Mouse (Mus musculus): ENCODE data around the gene Gm49325. TPM values are rescaled to one million over a fixed set of nuclear protein-coding genes. Genes with fewer than 3 reads are reported as not detected.

Gene Gm49325
- polyA plus RNA-seq, 1 experiment, result not detected

DNA sequence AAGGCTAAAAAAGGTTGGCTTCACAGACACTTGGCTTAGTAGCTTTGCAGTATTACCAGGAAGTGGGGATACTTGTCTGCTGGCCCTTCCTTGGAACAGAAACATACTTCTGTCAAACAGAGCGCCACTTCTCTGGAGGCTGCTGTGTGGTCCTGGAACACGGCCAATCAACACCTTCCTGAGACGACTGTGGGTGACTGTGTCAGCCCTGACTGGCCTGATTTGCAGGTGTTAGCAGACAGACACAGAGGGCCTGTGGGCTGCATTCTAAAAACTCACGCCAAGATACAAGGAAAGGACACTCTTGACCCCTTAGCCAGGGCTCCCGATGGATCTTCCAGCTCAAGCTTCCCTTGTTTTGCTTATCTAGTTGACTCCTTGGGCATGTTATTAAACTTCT lies 1.0 kb upstream of the Gm49325 start:
- 35% methylated on average over 5 of the region's 5 CpGs for WGBS
- H3K4me3 ChIP-seq (ENCODE audit: low read depth, low read length), result no peak overlapping the region
- no peaks in the 10 kb centered on the region for H3K27me3 ChIP-seq (ENCODE audit: control insufficient read depth, insufficient read depth, low read length)
- peaks cover 7% of the 10 kb centered on the region; the same call in 1 of the 2 replicates for H3K4me1 ChIP-seq (ENCODE audit: control insufficient read depth, insufficient read depth, insufficient read length, low read length)
- H3K36me3 ChIP-seq (ENCODE audit: control insufficient read depth, insufficient read depth, low read length), result peaks cover 4% of the 10 kb centered on the region; the same call in 1 of the 2 replicates
- TF ChIP-seq CTCF (IDR thresholded peaks at IDR 0.05; ENCODE audit: extremely low read depth, insufficient read length, insufficient replicate concordance, low read depth, low read length) (no peak), POLR2A (IDR thresholded peaks at IDR 0.05; ENCODE audit: low read depth, low read length) (no peak)
- H3K27ac ChIP-seq (ENCODE audit: insufficient read depth, low read depth, low read length), result no peak overlapping the region; the same call in 1 of the 2 replicates

- Histone ChIP-seq H3K27me3 (ENCODE audit: control insufficient read depth, insufficient read depth, low read length) (no peaks in the 10 kb centered on the region), H3K36me3 (ENCODE audit: control insufficient read depth, insufficient read depth, low read length) (peaks cover 8% of the 10 kb centered on the region; the same call in 1 of the 2 replicates), H3K4me3 (ENCODE audit: low read depth, low read length) (no peak overlapping the region), H3K27ac (ENCODE audit: insufficient read depth, low read depth, low read length) (peak overlapping the region; percentile 87), H3K4me1 (ENCODE audit: control insufficient read depth, insufficient read depth, insufficient read length, low read length) (peaks cover 7% of the 10 kb centered on the region; the same call in 1 of the 2 replicates)
- TF ChIP-seq POLR2A (IDR thresholded peaks at IDR 0.05; ENCODE audit: low read depth, low read length) (no peak), CTCF (IDR thresholded peaks at IDR 0.05; ENCODE audit: extremely low read depth, insufficient read length, insufficient replicate concordance, low read depth, low read length) (peak; percentile 34; the same call in 1 of the 2 replicates)
- 14% methylated on average over 1 of the region's 1 CpGs for WGBS
These were observed 629 bp upstream of the Gm49325 start for GRCm38 (mm10) chr10:77605368-77605767.

DNA sequence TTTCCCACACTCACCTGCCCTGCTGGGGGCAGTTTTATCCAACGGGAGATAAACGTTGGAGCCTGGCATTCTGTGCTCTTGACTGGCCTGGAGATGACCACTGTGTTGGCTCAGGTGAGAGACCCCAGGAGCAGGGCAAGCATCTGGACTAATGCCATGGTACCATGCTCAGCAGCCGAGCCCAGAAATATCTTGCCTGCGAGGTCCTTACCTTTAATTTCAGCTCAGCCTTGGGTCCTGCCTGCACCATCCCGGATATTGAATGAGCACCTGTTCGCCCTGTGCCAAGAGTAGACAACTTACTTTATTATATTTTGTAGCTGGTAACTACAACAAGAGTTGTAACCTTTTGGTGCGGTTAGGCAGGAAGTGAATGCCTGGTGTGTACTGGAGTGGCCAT lies 858 bp downstream of the Gm49325 start:
- TF ChIP-seq POLR2A (IDR thresholded peaks at IDR 0.05; ENCODE audit: low read depth, low read length) (no peak), CTCF (IDR thresholded peaks at IDR 0.05; ENCODE audit: extremely low read depth, insufficient read length, insufficient replicate concordance, low read depth, low read length) (no peak)
- Histone ChIP-seq H3K36me3 (ENCODE audit: control insufficient read depth, insufficient read depth, low read length) (peaks cover 20% of the 10 kb centered on the region), H3K27ac (ENCODE audit: insufficient read depth, low read depth, low read length) (peak overlapping the region; percentile 82), H3K4me1 (ENCODE audit: control insufficient read depth, insufficient read depth, insufficient read length, low read length) (peaks cover 7% of the 10 kb centered on the region; the same call in 1 of the 2 replicates), H3K27me3 (ENCODE audit: control insufficient read depth, insufficient read depth, low read length) (no peaks in the 10 kb centered on the region), H3K4me3 (ENCODE audit: low read depth, low read length) (peak overlapping the region; percentile 83)
- WGBS, result 4% methylated on average over 7 of the region's 7 CpGs

DNA sequence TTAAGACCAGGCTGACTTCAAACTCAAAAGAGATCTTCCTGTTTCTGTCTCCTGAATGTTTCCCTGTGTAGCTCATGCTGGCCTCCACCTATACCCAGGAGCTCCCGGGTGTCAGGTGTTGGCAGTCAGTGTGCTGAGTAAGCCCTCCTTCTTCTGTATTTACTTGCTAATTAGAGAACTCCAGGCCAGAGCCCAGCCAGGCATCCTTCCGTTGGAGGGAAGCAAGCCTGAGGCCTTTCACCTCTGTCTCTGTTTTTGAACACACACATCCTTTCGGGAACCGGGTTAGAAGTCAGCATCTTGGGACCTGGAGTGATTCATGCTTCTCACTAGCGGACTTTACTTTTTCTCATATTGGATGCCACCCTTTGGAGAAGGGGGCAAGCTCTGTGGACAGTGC lies 1.4 kb downstream of the Gm49325 start:
- Histone ChIP-seq H3K4me3 (ENCODE audit: low read depth, low read length) (peak overlapping the region; percentile 83; the same call in 1 of the 2 replicates), H3K27me3 (ENCODE audit: control insufficient read depth, insufficient read depth, low read length) (no peaks in the 10 kb centered on the region), H3K36me3 (ENCODE audit: control insufficient read depth, insufficient read depth, low read length) (peaks cover 22% of the 10 kb centered on the region), H3K4me1 (ENCODE audit: control insufficient read depth, insufficient read depth, insufficient read length, low read length) (peaks cover 7% of the 10 kb centered on the region; the same call in 1 of the 2 replicates), H3K27ac (ENCODE audit: insufficient read depth, low read depth, low read length) (no peak overlapping the region)
- WGBS, result 37% methylated on average over 5 of the region's 5 CpGs
- TF ChIP-seq CTCF (IDR thresholded peaks at IDR 0.05; ENCODE audit: extremely low read depth, insufficient read length, insufficient replicate concordance, low read depth, low read length) (no peak), POLR2A (IDR thresholded peaks at IDR 0.05; ENCODE audit: low read depth, low read length) (no peak)

DNA sequence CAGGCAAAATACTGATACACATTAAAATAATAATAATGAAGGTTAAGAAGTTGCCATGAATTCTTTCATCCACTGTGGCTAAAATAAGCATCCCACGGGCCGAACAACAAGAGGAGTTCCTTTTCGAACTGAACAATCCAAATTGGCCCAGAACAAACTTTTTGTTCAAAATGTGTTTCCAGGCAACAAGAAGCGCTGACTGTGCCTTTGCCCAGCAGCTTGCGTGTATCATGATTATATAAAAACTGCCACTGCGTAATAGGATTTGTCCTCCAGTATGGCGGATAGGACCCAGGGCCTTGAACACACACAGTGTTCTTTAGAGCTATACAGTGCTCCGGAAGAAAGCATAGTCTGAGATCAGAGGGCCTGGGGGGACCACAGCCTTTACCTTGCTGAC lies 2.6 kb downstream of the Gm49325 start:
- Histone ChIP-seq H3K36me3 (ENCODE audit: control insufficient read depth, insufficient read depth, low read length) (peaks cover 25% of the 10 kb centered on the region), H3K4me1 (ENCODE audit: control insufficient read depth, insufficient read depth, insufficient read length, low read length) (peaks cover 11% of the 10 kb centered on the region; the same call in 1 of the 2 replicates)
- WGBS, result 89% methylated on average over 8 of the region's 8 CpGs

DNA sequence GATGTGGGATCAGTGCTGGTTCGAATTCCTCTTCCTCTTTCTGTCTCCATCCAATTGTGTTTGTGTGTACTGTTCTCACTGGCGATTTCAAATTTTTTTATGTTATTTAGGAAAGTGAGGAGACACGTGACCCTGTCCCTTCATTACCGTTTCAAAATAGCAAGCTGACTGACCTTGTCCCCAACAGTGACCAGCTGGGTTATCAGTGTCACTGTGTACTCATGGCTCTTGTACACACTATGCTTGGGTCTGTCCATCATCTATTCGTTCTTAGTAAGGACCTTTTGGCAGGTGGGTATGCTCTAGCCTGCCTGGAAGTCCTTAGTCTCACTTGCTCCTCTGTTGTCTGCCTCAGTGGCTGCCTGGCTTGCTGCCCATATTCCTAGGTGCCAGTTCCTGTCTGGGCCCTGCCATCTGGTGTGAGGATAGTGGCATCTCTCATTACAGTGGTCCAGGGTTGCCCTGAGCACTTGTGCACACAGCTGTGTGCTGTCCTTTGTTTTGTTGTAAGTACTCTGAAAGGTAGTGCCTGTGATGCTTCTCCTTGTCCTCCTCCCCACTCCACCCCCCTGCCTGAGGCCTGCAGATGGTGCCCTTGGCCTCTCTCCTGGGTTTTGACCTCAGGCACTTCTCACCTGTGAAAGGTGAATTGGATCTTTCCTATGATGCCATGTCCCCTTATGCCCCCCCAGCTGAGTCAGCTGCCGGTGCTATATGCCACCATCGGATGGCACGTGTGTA lies 4.4 kb downstream of the Gm49325 start:
- 79% methylated on average over 8 of the region's 8 CpGs for WGBS
- no peak overlapping the region for H3K27ac ChIP-seq (ENCODE audit: insufficient read depth, low read depth, low read length)
- H3K27me3 ChIP-seq (ENCODE audit: control insufficient read depth, insufficient read depth, low read length), result no peaks in the 10 kb centered on the region
- no peak for TF ChIP-seq POLR2A (IDR thresholded peaks at IDR 0.05; ENCODE audit: low read depth, low read length)
- peaks cover 14% of the 10 kb centered on the region for H3K4me1 ChIP-seq (ENCODE audit: control insufficient read depth, insufficient read depth, insufficient read length, low read length)
- H3K36me3 ChIP-seq (ENCODE audit: control insufficient read depth, insufficient read depth, low read length), result peaks cover 34% of the 10 kb centered on the region
- no peak overlapping the region for H3K4me3 ChIP-seq (ENCODE audit: low read depth, low read length)

More for the DNA sequence above, 2.6 kb downstream of the Gm49325 start:
- H3K27me3 ChIP-seq (ENCODE audit: control insufficient read depth, insufficient read depth, low read length), result no peaks in the 10 kb centered on the region
- no peak overlapping the region for H3K27ac ChIP-seq (ENCODE audit: insufficient read depth, low read depth, low read length)
- TF ChIP-seq CTCF (IDR thresholded peaks at IDR 0.05; ENCODE audit: extremely low read depth, insufficient read length, insufficient replicate concordance, low read depth, low read length) (no peak), POLR2A (IDR thresholded peaks at IDR 0.05; ENCODE audit: low read depth, low read length) (no peak)
- no peak overlapping the region for H3K4me3 ChIP-seq (ENCODE audit: low read depth, low read length)

DNA sequence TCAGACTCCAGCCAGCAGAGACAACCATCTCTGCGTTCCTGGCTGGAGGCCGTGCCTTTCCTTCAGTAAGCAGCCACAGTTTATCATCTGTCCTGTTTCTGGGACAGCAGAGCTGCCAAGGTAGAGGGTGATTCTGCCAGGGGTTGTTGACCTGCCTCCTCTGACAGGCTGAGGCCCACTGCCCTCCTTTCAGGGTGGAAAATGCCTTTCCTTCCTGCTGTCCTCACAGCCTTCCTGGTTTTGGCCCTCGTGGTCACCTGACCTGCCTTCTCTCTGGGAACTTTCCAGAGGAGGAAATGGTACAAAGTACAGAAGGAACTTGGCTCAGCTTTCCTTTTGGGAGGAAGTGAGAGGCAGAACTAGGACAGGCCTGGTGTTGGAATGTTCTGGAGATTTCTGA lies 7.4 kb downstream of the Gm49325 start:
- Histone ChIP-seq H3K27me3 (ENCODE audit: control insufficient read depth, insufficient read depth, low read length) (no peaks in the 10 kb centered on the region), H3K27ac (ENCODE audit: insufficient read depth, low read depth, low read length) (peak overlapping the region; percentile 82)

More for the DNA sequence above, 7.4 kb downstream of the Gm49325 start:
- H3K4me3 ChIP-seq (ENCODE audit: low read depth, low read length), result no peak overlapping the region
- WGBS, result 16% methylated on average over 3 of the region's 3 CpGs
- TF ChIP-seq POLR2A (IDR thresholded peaks at IDR 0.05; ENCODE audit: low read depth, low read length) (no peak), CTCF (IDR thresholded peaks at IDR 0.05; ENCODE audit: extremely low read depth, insufficient read length, insufficient replicate concordance, low read depth, low read length) (no peak)
- peaks cover 56% of the 10 kb centered on the region for H3K36me3 ChIP-seq (ENCODE audit: control insufficient read depth, insufficient read depth, low read length)
- peaks cover 8% of the 10 kb centered on the region for H3K4me1 ChIP-seq (ENCODE audit: control insufficient read depth, insufficient read depth, insufficient read length, low read length)

Data from small intestine, adult 2 months (tissue).